Mouse (Mus musculus) neural tube, embryonic 11.5 days (tissue): Measurements from ENCODE around the gene Ubxn7. TPM values are rescaled to one million over a fixed set of nuclear protein-coding genes. Genes with fewer than 3 reads are reported as not detected.

Experiments used
- ATAC-seq: fragments of 200-750 bp; cut with Nextera tagmentation; 2 replicates; pipeline ENCODE4 v1.8.0; 2017; ENCODE audit warnings: moderate number of reproducible peaks, mild to moderate bottlenecking, moderate TSS enrichment, moderate library complexity; ENCODE audit not compliant: insufficient read depth, low FRiP score, low TSS enrichment
- DNase-seq: peaks from one replicate; pipeline ENCODE4 v3.0.0-alpha.2; 2015; ENCODE audit warnings: low spot score
- H3K27ac ChIP-seq: fragments of 300-500 bp; sonication (generic); 2 replicates; pipeline ENCODE4 v1.5.1; 2014; ENCODE audit warnings: low read depth, mild to moderate bottlenecking, low read length
- H3K27me3 ChIP-seq: fragments of 300-500 bp; sonication (generic); 2 replicates; pipeline ENCODE4 v1.6.1; 2014; ENCODE audit warnings: mild to moderate bottlenecking, low read length, mixed read lengths; ENCODE audit not compliant: control insufficient read depth, insufficient read depth
- H3K36me3 ChIP-seq: fragments of 300-500 bp; sonication (generic); 2 replicates; pipeline ENCODE4 v1.6.1; 2014; ENCODE audit warnings: mild to moderate bottlenecking, low read length, moderate library complexity, mixed read lengths; ENCODE audit not compliant: control insufficient read depth, insufficient read depth
- H3K4me1 ChIP-seq: fragments of 300-500 bp; sonication (generic); 2 replicates; pipeline ENCODE4 v1.6.1; 2014; ENCODE audit warnings: low read length, mixed read lengths; ENCODE audit not compliant: control insufficient read depth, insufficient read depth
- H3K4me2 ChIP-seq: fragments of 300-500 bp; sonication (generic); 2 replicates; pipeline ENCODE4 v1.6.1; 2014; ENCODE audit warnings: low read depth, mild to moderate bottlenecking, moderate library complexity
- H3K4me3 ChIP-seq: fragments of 300-500 bp; sonication (generic); 2 replicates; pipeline ENCODE4 v1.5.1; 2014; ENCODE audit warnings: low read depth, low read length
- H3K9ac ChIP-seq: fragments of 300-500 bp; sonication (generic); 2 replicates; pipeline ENCODE4 v1.6.1; 2014; ENCODE audit warnings: mild to moderate bottlenecking, low read length
- H3K9me3 ChIP-seq: fragments of 300-500 bp; sonication (generic); 2 replicates; pipeline ENCODE4 v1.6.1; 2016; ENCODE audit warnings: low read length; ENCODE audit not compliant: control insufficient read depth
- WGBS: fragments of 180-500 bp; shearing (Covaris S2); extraction: QIAGEN DNeasy Blood & Tissue Kit; methylation state at CpG from one replicate; pipeline ENCODE4 v1.1.7; 2014; 5-methylcytosine and 5-hydroxymethylcytosine counted together
- polyA plus RNA-seq: library from polyadenylated mRNA; unstranded; fragments of >200 nt; fragmentation: Nextera tagmentation; extraction: Ambion mirVana; gene quantifications from 2 replicates; pipeline ENCODE4 v1.2.1, GENCODE M21; 2014

Ubxn7 gene
- polyA plus RNA-seq, 1 experiment from 2014 or later, result 22.7 TPM

DNA sequence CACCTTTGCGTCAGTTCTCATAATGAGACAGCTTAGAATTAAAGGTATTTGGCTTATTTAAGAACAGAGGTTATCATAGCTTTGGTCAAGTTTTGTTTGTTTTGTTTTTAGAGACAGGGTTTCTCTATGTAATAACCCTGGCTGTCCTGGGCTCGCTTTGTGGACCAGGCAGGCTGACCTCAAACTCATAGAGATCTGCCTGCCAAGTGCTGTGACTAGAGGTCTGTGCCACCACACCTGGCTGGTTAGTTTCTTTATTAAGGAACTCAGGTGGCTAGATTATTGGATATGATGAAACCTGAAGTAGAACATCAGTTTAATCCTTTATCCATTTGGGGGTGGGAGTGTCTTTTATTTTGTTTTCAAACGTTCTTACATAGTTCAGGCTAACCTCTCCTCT is 57.8 kb downstream of the Ubxn7 start:
- H3K27ac ChIP-seq, result no peak overlapping the region
- peaks cover 3% of the 10 kb centered on the region; the same call in 1 of the 2 replicates for H3K36me3 ChIP-seq
- no peak for ATAC-seq
- no peak for DNase-seq
- no peak overlapping the region for H3K4me2 ChIP-seq
- no peak overlapping the region for H3K9ac ChIP-seq
- no peaks in the 10 kb centered on the region for H3K9me3 ChIP-seq
- H3K4me1 ChIP-seq, result no peaks in the 10 kb centered on the region
- WGBS, result 90% methylated on average over 3 of the region's 3 CpGs
- no peak overlapping the region for H3K4me3 ChIP-seq
- H3K27me3 ChIP-seq, result no peaks in the 10 kb centered on the region

DNA sequence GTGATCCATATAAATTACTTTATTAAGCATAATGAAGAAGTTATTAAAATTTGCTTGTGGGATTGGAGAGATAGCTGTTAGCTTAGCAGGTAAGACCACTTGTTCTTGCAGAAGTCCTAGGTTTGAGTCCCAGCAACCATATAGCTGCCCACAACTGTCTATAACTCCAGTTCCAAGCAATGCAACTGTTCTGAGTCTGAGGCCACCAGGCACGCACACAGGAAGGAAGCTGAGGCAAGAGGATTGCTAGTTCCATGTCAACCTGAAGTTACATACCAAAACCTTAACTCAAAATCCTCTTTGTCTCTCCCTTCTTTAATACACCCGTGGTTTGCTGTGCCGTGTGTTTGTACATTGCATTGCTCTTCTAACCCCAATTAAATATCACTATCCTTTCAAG is 58.8 kb downstream of the Ubxn7 start:
- Histone ChIP-seq H3K9ac (no peak overlapping the region), H3K9me3 (no peaks in the 10 kb centered on the region), H3K4me2 (no peak overlapping the region), H3K36me3 (peaks cover 3% of the 10 kb centered on the region; the same call in 1 of the 2 replicates), H3K27me3 (no peaks in the 10 kb centered on the region), H3K4me3 (no peak overlapping the region), H3K4me1 (no peaks in the 10 kb centered on the region), H3K27ac (no peak overlapping the region)
- ATAC-seq (no peak), DNase-seq (no peak)
- 95% methylated on average over 3 of the region's 3 CpGs for WGBS

DNA sequence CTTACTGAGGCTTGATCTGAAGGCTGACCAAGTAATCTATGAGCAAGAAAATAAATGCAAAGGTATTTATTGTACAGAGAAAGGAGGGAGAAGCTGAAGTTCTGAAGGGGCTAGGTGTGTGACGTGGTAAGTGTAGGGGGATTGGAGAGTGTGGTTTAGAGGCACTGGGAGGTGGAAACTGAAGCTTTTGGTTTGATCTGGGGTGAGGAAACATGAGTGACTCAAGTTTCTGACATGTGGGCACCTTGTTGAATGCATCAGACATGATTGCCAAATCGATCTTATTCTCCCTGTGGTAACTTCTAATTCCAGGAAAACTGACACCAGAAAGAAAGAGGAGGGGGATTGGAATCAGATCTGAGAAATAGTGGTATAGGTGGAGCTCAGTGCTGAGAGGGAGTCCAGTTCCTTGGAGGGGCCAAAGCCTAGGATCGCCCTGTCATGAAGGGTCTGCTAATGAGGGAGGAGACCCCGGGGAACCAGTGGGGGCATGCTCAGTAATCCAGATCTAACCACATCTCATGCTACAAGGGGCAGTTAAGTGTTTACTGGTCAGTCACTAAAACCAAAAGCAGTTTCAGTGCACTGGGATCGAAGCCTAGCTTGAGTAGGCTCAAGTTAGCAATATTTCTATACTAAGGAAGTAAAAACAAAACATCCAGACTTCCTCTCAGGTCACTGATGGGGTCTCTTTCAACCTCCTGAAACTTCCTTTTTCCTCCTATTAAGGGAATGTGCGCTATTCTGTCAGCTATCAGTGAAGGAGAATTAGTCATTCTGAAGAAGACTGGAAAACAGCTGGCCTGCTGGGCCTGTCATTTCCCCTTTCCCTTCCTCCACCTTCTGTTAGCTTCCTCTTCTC is 63.9 kb downstream of the Ubxn7 start:
- no peak overlapping the region for H3K4me3 ChIP-seq
- no peaks in the 10 kb centered on the region for H3K4me1 ChIP-seq
- H3K36me3 ChIP-seq, result peaks cover 3% of the 10 kb centered on the region; the same call in 1 of the 2 replicates
- no peak overlapping the region for H3K4me2 ChIP-seq
- H3K27ac ChIP-seq, result no peak overlapping the region
- DNase-seq (no peak), ATAC-seq (no peak)
- no peaks in the 10 kb centered on the region for H3K9me3 ChIP-seq
- H3K27me3 ChIP-seq, result no peaks in the 10 kb centered on the region
- no peak overlapping the region for H3K9ac ChIP-seq
- WGBS, result 71% methylated on average over 6 of the region's 6 CpGs

DNA sequence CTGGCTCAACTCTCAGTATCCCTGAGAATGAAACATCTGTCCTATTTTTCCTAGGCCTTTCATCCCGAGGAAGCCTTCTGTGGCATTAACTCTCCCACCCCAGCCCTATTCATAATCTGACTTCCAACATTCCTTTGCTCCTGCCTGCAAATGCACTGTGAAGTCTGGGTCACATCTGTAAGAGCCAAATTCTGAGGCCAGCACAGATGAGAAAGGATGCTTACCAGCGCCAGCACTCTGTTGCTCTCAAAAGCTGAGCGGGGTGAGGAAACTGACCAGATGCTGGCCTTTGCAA is 64.4 kb downstream of the Ubxn7 start:
- ATAC-seq, result no peak
- Histone ChIP-seq H3K27ac (no peak overlapping the region), H3K9me3 (no peaks in the 10 kb centered on the region), H3K4me3 (no peak overlapping the region), H3K4me1 (no peaks in the 10 kb centered on the region), H3K9ac (no peak overlapping the region), H3K4me2 (no peak overlapping the region), H3K27me3 (no peaks in the 10 kb centered on the region), H3K36me3 (peaks cover 3% of the 10 kb centered on the region; the same call in 1 of the 2 replicates)
- WGBS, result 64% methylated on average over 3 of the region's 3 CpGs
- DNase-seq, result no peak

DNA sequence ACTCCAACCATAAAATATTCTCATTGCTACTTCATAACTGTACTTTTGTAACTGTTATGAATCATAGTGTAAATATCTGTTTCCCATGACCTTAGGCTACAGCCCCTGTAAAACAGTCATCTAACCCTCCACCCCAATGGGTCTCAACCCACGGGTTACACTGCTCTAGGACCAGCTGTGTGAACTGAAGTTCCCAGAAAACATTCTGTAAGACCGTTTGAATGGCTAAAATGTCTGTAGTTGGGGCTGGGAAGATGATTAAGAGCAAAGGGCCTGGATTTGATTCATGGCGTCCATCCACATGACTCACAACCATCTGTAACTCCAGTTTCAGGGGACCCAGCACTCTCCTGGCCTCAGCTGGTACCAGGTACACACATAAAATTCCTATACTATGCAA is 66.1 kb downstream of the Ubxn7 start:
- ATAC-seq (no peak), DNase-seq (no peak)
- WGBS, result 75% methylated on average over 3 of the region's 3 CpGs
- Histone ChIP-seq H3K27ac (no peak overlapping the region), H3K36me3 (peaks cover under 1% of the 10 kb centered on the region; the same call in 1 of the 2 replicates), H3K4me3 (no peak overlapping the region), H3K4me1 (no peaks in the 10 kb centered on the region), H3K27me3 (no peaks in the 10 kb centered on the region), H3K9me3 (no peaks in the 10 kb centered on the region), H3K9ac (no peak overlapping the region), H3K4me2 (no peak overlapping the region)

DNA sequence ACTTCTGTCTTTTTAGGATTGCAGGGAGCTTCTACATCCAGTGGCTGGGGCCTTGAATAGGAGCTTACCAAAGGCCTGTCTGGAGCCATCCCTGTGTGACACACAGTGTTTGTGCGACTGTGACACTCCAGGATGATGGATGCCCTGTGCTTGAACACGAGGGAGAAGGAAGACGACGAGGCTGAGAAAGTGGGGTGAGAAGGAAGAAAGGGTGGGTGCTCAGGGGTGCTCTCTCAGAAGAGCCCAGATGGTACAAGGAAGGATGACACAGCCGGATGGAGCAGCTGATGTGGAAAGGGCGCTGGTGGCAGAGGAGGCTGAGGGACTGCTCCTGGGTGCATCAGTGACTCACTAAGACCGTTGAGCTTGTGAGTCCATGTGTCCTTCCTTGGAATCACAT is 68.2 kb downstream of the Ubxn7 start, which contains the start of gene Tm4sf19:
Gene Tm4sf19, plus strand, starts transcription at position 240 of the 400 bp plus-strand sequence.
- no peak for DNase-seq

DNA sequence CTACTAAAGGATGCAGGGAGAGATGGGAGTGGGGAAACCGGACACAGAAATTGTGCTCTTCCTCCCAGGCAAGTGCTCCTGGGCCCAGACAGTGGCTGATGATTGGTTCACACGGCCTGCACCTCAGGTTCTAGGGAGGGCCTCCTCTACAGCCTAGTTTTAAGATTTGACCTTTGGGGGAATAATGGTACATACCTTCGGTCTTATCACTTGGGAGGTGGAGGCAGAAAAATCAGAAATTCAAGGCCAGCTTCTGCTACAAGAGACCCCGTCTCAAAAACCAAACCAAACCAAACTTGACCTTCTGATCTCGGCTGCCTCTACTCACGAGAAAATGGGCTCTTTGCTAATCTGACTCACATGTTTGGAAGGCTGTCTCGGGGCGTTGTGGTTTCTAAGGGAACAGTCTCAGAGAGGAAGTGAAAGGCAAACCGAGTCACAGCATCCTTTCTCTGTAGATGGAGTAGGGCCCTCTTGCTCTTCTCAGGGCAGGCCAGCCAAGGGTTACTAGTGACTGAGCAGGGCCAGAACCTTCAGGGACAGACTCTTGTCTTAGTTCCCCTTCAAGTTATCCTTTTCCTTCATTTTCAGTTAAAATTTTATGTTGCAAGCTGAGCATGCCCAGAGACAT is 69.4 kb downstream of the Ubxn7 start:
- DNase-seq (no peak), ATAC-seq (no peak)
- Histone ChIP-seq H3K4me3 (no peak overlapping the region), H3K4me1 (no peaks in the 10 kb centered on the region), H3K27me3 (no peaks in the 10 kb centered on the region), H3K9me3 (no peaks in the 10 kb centered on the region), H3K27ac (no peak overlapping the region), H3K9ac (no peak overlapping the region), H3K4me2 (no peak overlapping the region), H3K36me3 (no peaks in the 10 kb centered on the region)
- WGBS, result 82% methylated on average over 9 of the region's 9 CpGs

More for the DNA sequence above, 68.2 kb downstream of the Ubxn7 start, which contains the start of gene Tm4sf19:
- no peaks in the 10 kb centered on the region for H3K36me3 ChIP-seq
- no peak for ATAC-seq
- H3K4me1 ChIP-seq, result no peaks in the 10 kb centered on the region
- no peak within 1 kb of the TSS for H3K4me3 ChIP-seq
- no peak within 1 kb of the TSS for H3K9ac ChIP-seq
- H3K4me2 ChIP-seq, result no peak within 1 kb of the TSS
- no peaks in the 10 kb centered on the region for H3K27me3 ChIP-seq
- no peak within 1 kb of the TSS for H3K27ac ChIP-seq
- no peaks in the 10 kb centered on the region for H3K9me3 ChIP-seq
- WGBS, result 78% methylated on average over 7 of the region's 7 CpGs

DNA sequence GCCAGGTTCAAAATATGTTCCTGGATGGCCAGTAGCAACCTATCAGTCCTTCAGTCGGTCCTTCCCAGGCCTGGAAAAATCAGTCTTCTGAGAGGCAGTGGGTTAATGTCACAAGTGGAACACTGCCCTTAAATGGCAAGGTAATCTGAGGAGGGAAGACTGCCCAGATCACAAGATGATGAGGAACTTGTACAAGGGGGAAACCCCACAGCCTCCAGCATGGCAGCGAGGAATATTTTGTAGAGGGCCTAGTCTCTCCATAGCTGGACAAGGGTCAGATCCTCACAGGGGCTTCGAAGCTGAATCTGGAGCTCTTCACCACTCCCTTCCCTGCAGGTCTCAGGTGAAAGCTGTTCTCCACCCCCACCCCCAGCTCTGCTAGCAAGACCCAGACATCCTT is 70.8 kb downstream of the Ubxn7 start:
- Histone ChIP-seq H3K27me3 (no peaks in the 10 kb centered on the region), H3K4me1 (no peaks in the 10 kb centered on the region), H3K4me3 (no peak overlapping the region), H3K36me3 (no peaks in the 10 kb centered on the region), H3K4me2 (no peak overlapping the region), H3K9me3 (no peaks in the 10 kb centered on the region), H3K27ac (no peak overlapping the region), H3K9ac (no peak overlapping the region)
- no peak for DNase-seq
- WGBS, result 92% methylated on average over 3 of the region's 3 CpGs
- no peak for ATAC-seq

DNA sequence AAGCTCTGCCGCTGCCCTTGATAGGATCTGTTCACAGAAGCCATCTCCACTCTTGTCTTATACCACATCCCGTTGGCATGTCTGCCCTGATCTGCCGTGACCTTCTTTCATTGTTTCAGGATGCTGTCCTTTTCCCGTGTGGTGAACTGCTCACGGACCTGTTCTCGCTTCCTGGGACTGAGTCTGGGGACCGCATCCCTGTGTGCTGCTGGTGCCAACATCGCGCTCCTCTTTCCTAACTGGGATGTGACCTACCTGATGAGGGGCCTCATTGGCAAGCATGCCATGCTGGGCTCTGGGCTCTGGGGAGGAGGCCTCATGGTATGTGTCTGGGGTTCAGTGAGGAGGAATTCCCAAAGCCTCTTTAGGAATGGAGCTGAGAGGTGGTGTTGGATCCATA is 73.7 kb downstream of the Ubxn7 start:
- DNase-seq (no peak), ATAC-seq (no peak)
- H3K36me3 ChIP-seq, result no peaks in the 10 kb centered on the region
- no peak overlapping the region for H3K4me2 ChIP-seq
- no peak overlapping the region for H3K4me3 ChIP-seq
- no peak overlapping the region for H3K27ac ChIP-seq
- H3K4me1 ChIP-seq, result no peaks in the 10 kb centered on the region
- no peaks in the 10 kb centered on the region for H3K27me3 ChIP-seq
- 91% methylated on average over 9 of the region's 9 CpGs for WGBS
- H3K9ac ChIP-seq, result no peak overlapping the region
- H3K9me3 ChIP-seq, result no peaks in the 10 kb centered on the region
